Mouse (Mus musculus): ENCODE measurements around the gene Ptp4a2. TPM values are rescaled to one million over a fixed set of nuclear protein-coding genes. Genes with fewer than 3 reads are reported as not detected.

Ptp4a2 gene
- polyA plus RNA-seq, 1 experiment from 2014 or later, result 92.4 TPM

GRCm38 (mm10) chr4:129872376-129872922, 61.4 kb downstream of the Ptp4a2 start:
- TF ChIP-seq CTCF (IDR thresholded peaks at IDR 0.05), result no peak

GRCm38 (mm10) chr4:129874805-129875204, 63.8 kb downstream of the Ptp4a2 start:
- ATAC-seq (no peak), DNase-seq (ENCODE audit: low read depth, low spot score) (no peak)
- no peaks in the 10 kb centered on the region for H3K27me3 ChIP-seq
- in situ Hi-C loops (cut with MboI; ENCODE audit: low pct_unique_long_range_greater_than_20kb), result no loop called here
- no peak for TF ChIP-seq CTCF (IDR thresholded peaks at IDR 0.05)
- POLR2A ChIA-PET, result interaction anchor here (0.6 kb wide), 1 partner anchor 9 kb away, joined by 3 read pairs; no protein-coding TSS in a partner anchor
- CTCF ChIA-PET, result no interaction called here

More at GRCm38 (mm10) chr4:129872376-129872922, 61.4 kb downstream of the Ptp4a2 start:
- ChIA-PET CTCF (no interaction called here), POLR2A (no interaction called here)
- in situ Hi-C loops (cut with MboI; ENCODE audit: low pct_unique_long_range_greater_than_20kb), result no loop called here
- no peaks in the 10 kb centered on the region for H3K27me3 ChIP-seq
- DNase-seq (ENCODE audit: low read depth, low spot score) (no peak), ATAC-seq (no peak)

- no peak for DNase-seq (ENCODE audit: low read depth, low spot score)
- TF ChIP-seq CTCF (IDR thresholded peaks at IDR 0.05), result no peak
- POLR2A ChIA-PET, result no interaction called here
- ATAC-seq, result no peak
- H3K27me3 ChIP-seq, result no peaks in the 10 kb centered on the region
- CTCF ChIA-PET, result no interaction called here
- in situ Hi-C loops (cut with MboI; ENCODE audit: low pct_unique_long_range_greater_than_20kb), result no loop called here
Measured at GRCm38 (mm10) chr4:129875406-129875805, 64.4 kb downstream of the Ptp4a2 start.

- DNase-seq (ENCODE audit: low read depth, low spot score) (no peak), ATAC-seq (no peak)
- no peaks in the 10 kb centered on the region for H3K27me3 ChIP-seq
- in situ Hi-C loops (cut with MboI; ENCODE audit: low pct_unique_long_range_greater_than_20kb), result no loop called here
- ChIA-PET CTCF (interaction anchor here (0.8 kb wide), 1 partner anchor 55 kb away, joined by 3 read pairs; no protein-coding TSS in a partner anchor), POLR2A (no interaction called here)
- TF ChIP-seq CTCF (IDR thresholded peaks at IDR 0.05), result no peak
Measured at GRCm38 (mm10) chr4:129876831-129877764, 66.1 kb downstream of the Ptp4a2 start.

GRCm38 (mm10) chr4:129877967-129878655, 67.1 kb downstream of the Ptp4a2 start:
- TF ChIP-seq CTCF (IDR thresholded peaks at IDR 0.05), result no peak
- in situ Hi-C loops (cut with MboI; ENCODE audit: low pct_unique_long_range_greater_than_20kb), result no loop called here
- no peaks in the 10 kb centered on the region for H3K27me3 ChIP-seq
- POLR2A ChIA-PET, result no interaction called here
- no peak for ATAC-seq
- no peak for DNase-seq (ENCODE audit: low read depth, low spot score)
- CTCF ChIA-PET, result no interaction called here

- in situ Hi-C loops (cut with MboI; ENCODE audit: low pct_unique_long_range_greater_than_20kb), result no loop called here
- ChIA-PET CTCF (no interaction called here), POLR2A (no interaction called here)
- no peak for DNase-seq (ENCODE audit: low read depth, low spot score)
- no peak for TF ChIP-seq CTCF (IDR thresholded peaks at IDR 0.05)
- no peaks in the 10 kb centered on the region for H3K27me3 ChIP-seq
- ATAC-seq, result no peak
Measured at GRCm38 (mm10) chr4:129878656-129879145, 67.7 kb downstream of the Ptp4a2 start.

GRCm38 (mm10) chr4:129879206-129879780, 68.3 kb downstream of the Ptp4a2 start:
- in situ Hi-C loops (cut with MboI; ENCODE audit: low pct_unique_long_range_greater_than_20kb), result no loop called here

GRCm38 (mm10) chr4:129880615-129881014, 69.6 kb downstream of the Ptp4a2 start:
- ATAC-seq, result no peak
- no peaks in the 10 kb centered on the region for H3K27me3 ChIP-seq
- in situ Hi-C loops (cut with MboI; ENCODE audit: low pct_unique_long_range_greater_than_20kb), result no loop called here
- no peak for TF ChIP-seq CTCF (IDR thresholded peaks at IDR 0.05)
- POLR2A ChIA-PET, result no interaction called here
- CTCF ChIA-PET, result no interaction called here
- DNase-seq (ENCODE audit: low read depth, low spot score), result no peak

More at GRCm38 (mm10) chr4:129879206-129879780, 68.3 kb downstream of the Ptp4a2 start:
- no peak for ATAC-seq
- no peak for TF ChIP-seq CTCF (IDR thresholded peaks at IDR 0.05)
- no peaks in the 10 kb centered on the region for H3K27me3 ChIP-seq
- DNase-seq (ENCODE audit: low read depth, low spot score), result no peak
- CTCF ChIA-PET, result interaction anchor here (1.2 kb wide), 1 partner anchor 49 kb away, joined by 3 read pairs; the partner anchor contains the start of gene Spocd1
- POLR2A ChIA-PET, result no interaction called here

- no peak for TF ChIP-seq CTCF (IDR thresholded peaks at IDR 0.05)
- in situ Hi-C loops (cut with MboI; ENCODE audit: low pct_unique_long_range_greater_than_20kb), result no loop called here
- ATAC-seq (no peak), DNase-seq (ENCODE audit: low read depth, low spot score) (no peak)
- CTCF ChIA-PET, result interaction anchor here (1.0 kb wide), 1 partner anchor 21 kb away, joined by 3 read pairs; no protein-coding TSS in a partner anchor
- no peaks in the 10 kb centered on the region for H3K27me3 ChIP-seq
- POLR2A ChIA-PET, result no interaction called here
Measured at GRCm38 (mm10) chr4:129881661-129882060, 70.6 kb downstream of the Ptp4a2 start.

GRCm38 (mm10) chr4:129882555-129883293, 71.7 kb downstream of the Ptp4a2 start:
- ATAC-seq (no peak), DNase-seq (ENCODE audit: low read depth, low spot score) (no peak)
- no peak for TF ChIP-seq CTCF (IDR thresholded peaks at IDR 0.05)
- in situ Hi-C loops (cut with MboI; ENCODE audit: low pct_unique_long_range_greater_than_20kb), result no loop called here
- POLR2A ChIA-PET, result no interaction called here
- no peaks in the 10 kb centered on the region for H3K27me3 ChIP-seq
- CTCF ChIA-PET, result no interaction called here
